Mouse (Mus musculus): ENCODE measurements around the gene Cox7b. TPM values are rescaled to one million over a fixed set of nuclear protein-coding genes. Genes with fewer than 3 reads are reported as not detected.
"Not testable (repeated sequence)": the region's sequence is repeated elsewhere in the genome, so short reads cannot be mapped to it uniquely, and the experiment has no call there.

The Cox7b gene
- total and polyA plus RNA-seq, 2 experiments: 154 to 416 TPM

DNA sequence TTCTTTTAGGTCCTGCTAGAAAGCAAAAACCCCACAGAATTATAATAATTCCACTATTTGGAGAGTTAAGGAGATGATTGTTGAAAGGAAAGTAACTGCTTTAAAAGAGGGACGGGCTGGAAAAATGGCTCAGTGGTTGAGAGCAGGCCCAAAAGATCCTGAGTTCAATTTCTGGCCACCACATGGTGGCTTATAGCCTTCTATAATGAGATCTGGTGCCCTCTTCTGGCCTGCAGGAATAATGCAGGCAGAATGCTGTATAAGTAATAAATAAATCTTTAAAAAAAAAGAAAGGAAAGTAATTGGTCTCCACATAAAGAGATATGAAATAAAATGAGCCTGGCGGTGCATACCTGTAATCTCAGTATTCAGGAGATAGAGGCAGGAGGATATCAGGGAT, 2.3 kb upstream of the Cox7b start:
- H3K27me3 ChIP-seq (ENCODE audit: control insufficient read depth, insufficient read depth, low read length): no peaks in the 10 kb centered on the region
- no peak overlapping the region for H3K9ac ChIP-seq (ENCODE audit: low read depth, low read length)
- H3K4me1 ChIP-seq (ENCODE audit: control insufficient read depth, insufficient read depth, low read length): peaks cover 3% of the 10 kb centered on the region; the same call in 1 of the 2 replicates
- TF ChIP-seq CTCF (IDR thresholded peaks at IDR 0.05; ENCODE audit: low read depth, low read length) (0 out of 2 replicates have a peak, but pooled peaks have one; percentile 8), POLR2A (IDR thresholded peaks at IDR 0.05; ENCODE audit: extremely low read depth, insufficient read depth, low read length) (no peak)
- peak; percentile 45 for DNase-seq (ENCODE audit: extremely low read depth, low read depth, low spot score)
- 4% methylated on average over 2 of the region's 2 CpGs for WGBS
- no peaks in the 10 kb centered on the region for H3K36me3 ChIP-seq (ENCODE audit: control insufficient read depth, insufficient read depth, low read length)
- H3K27ac ChIP-seq (replicated peaks; ENCODE audit: insufficient read depth, low read depth, low read length): no peak overlapping the region
- H3K4me3 ChIP-seq (ENCODE audit: insufficient read depth, low read depth, low read length): no peak overlapping the region
- H3K79me2 ChIP-seq (ENCODE audit: control insufficient read depth, insufficient read depth, low read length): peaks cover 9% of the 10 kb centered on the region; the same call in 1 of the 2 replicates

DNA sequence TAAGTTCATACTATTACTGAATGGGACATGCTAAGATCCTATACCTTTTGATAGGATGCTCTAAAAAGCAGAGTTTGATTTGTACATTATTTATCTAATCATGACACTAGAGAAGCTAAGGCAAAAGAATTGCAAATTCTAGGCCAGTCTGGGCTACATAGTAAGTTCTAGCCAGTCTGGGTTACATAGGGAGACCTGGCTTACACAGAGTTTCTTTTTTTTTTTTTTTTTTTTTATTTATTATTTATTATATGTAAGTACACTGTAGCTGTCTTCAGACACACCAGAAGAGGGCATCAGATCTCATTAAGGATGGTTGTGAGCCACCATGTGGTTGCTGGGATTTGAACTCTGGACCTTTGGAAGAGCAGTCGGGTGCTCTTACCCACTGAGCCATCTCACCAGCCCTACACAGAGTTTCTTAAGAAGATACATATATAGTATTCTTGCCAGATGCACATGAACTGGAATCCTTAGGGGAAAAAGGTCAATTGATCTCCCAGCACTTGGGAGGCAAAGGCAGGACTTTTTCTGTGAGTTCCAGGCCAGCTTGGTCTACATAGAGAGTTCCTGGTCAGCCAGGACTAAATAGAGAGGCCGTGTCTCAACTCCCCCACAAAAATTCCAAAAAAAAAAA, 641 bp upstream of the Cox7b start:
- not testable (repeated sequence) for H3K79me2 ChIP-seq (ENCODE audit: control insufficient read depth, insufficient read depth, low read length); H3K9ac ChIP-seq (ENCODE audit: low read depth, low read length); H3K36me3 ChIP-seq (ENCODE audit: control insufficient read depth, insufficient read depth, low read length); H3K4me1 ChIP-seq (ENCODE audit: control insufficient read depth, insufficient read depth, low read length); DNase-seq (ENCODE audit: extremely low read depth, low read depth, low spot score); H3K27me3 ChIP-seq (ENCODE audit: control insufficient read depth, insufficient read depth, low read length)
- Histone ChIP-seq H3K27ac (replicated peaks; ENCODE audit: insufficient read depth, low read depth, low read length) (peak overlapping the region; percentile 52), H3K4me3 (ENCODE audit: insufficient read depth, low read depth, low read length) (0 out of 2 replicates have a peak overlapping the region, but pooled peaks have one; percentile 7)
- WGBS: 45% methylated on average over 2 of the region's 2 CpGs

DNA sequence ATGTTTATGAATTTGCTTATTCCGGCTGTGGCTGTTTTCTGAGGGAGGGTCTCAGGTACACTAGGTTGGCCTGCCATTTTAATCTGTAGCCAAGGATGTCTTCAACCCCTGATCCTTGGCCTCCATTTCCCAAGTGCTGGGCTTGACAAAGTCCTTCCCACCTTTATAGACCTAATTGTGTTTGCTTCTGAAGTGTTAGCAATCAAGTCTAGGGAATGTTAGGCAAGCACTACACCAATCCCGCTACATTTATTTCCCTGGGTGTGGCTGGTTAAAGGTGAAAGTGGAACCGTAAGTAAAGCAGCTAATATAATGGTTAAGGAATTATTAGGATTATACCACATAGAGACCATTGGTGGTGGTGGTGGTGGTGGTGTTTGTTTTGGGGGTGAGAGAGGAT, 1.6 kb downstream of the Cox7b start:
- Histone ChIP-seq H3K4me1 (ENCODE audit: control insufficient read depth, insufficient read depth, low read length) (peaks cover 2% of the 10 kb centered on the region; the same call in 1 of the 2 replicates), H3K79me2 (ENCODE audit: control insufficient read depth, insufficient read depth, low read length) (peaks cover 4% of the 10 kb centered on the region; the same call in 1 of the 2 replicates), H3K36me3 (ENCODE audit: control insufficient read depth, insufficient read depth, low read length) (peaks cover 21% of the 10 kb centered on the region), H3K9ac (ENCODE audit: low read depth, low read length) (peak overlapping the region; percentile 17; the same call in 1 of the 2 replicates), H3K4me3 (ENCODE audit: insufficient read depth, low read depth, low read length) (no peak overlapping the region), H3K27ac (replicated peaks; ENCODE audit: insufficient read depth, low read depth, low read length) (no peak overlapping the region; the same call in 1 of the 2 replicates), H3K27me3 (ENCODE audit: control insufficient read depth, insufficient read depth, low read length) (no peaks in the 10 kb centered on the region)
- 20% methylated on average over 3 of the region's 3 CpGs for WGBS
- TF ChIP-seq CTCF (IDR thresholded peaks at IDR 0.05; ENCODE audit: low read depth, low read length): no peak
- no peak for DNase-seq (ENCODE audit: extremely low read depth, low read depth, low spot score)

GRCm38 (mm10) chrX:106017516-106017915, 2.0 kb downstream of the Cox7b start:
- no peak overlapping the region for H3K27ac ChIP-seq (replicated peaks; ENCODE audit: insufficient read depth, low read depth, low read length)

GRCm38 (mm10) chrX:106026418-106027342, 11.2 kb downstream of the Cox7b start, which contains the start of gene Atp7a:
Atp7a (plus strand) TSS chrX:106027276.
- Histone ChIP-seq H3K79me2 (ENCODE audit: control insufficient read depth, insufficient read depth, low read length) (peaks cover 1% of the 10 kb centered on the region; the same call in 1 of the 2 replicates), H3K36me3 (ENCODE audit: control insufficient read depth, insufficient read depth, low read length) (peaks cover 3% of the 10 kb centered on the region), H3K4me1 (ENCODE audit: control insufficient read depth, insufficient read depth, low read length) (peaks cover 4% of the 10 kb centered on the region; the same call in 1 of the 2 replicates), H3K27me3 (ENCODE audit: control insufficient read depth, insufficient read depth, low read length) (no peaks in the 10 kb centered on the region), H3K9ac (ENCODE audit: low read depth, low read length) (peak within 1 kb of the TSS; percentile 93), H3K4me3 (ENCODE audit: insufficient read depth, low read depth, low read length) (peak within 1 kb of the TSS; percentile 86), H3K27ac (replicated peaks; ENCODE audit: insufficient read depth, low read depth, low read length) (peak within 1 kb of the TSS; percentile 91)
- under 1% methylated on average over 36 of the region's 36 CpGs for WGBS
- peak; percentile 85 for TF ChIP-seq POLR2A (IDR thresholded peaks at IDR 0.05; ENCODE audit: extremely low read depth, insufficient read depth, low read length)
- peak; percentile 80 for TF ChIP-seq CTCF (IDR thresholded peaks at IDR 0.05; ENCODE audit: low read depth, low read length)
- peak; percentile 73 for DNase-seq (ENCODE audit: extremely low read depth, low read depth, low spot score)

More at GRCm38 (mm10) chrX:106017516-106017915, 2.0 kb downstream of the Cox7b start:
- Histone ChIP-seq H3K4me1 (ENCODE audit: control insufficient read depth, insufficient read depth, low read length) (peaks cover 2% of the 10 kb centered on the region; the same call in 1 of the 2 replicates), H3K27me3 (ENCODE audit: control insufficient read depth, insufficient read depth, low read length) (no peaks in the 10 kb centered on the region), H3K79me2 (ENCODE audit: control insufficient read depth, insufficient read depth, low read length) (peaks cover 4% of the 10 kb centered on the region; the same call in 1 of the 2 replicates), H3K9ac (ENCODE audit: low read depth, low read length) (no peak overlapping the region), H3K4me3 (ENCODE audit: insufficient read depth, low read depth, low read length) (no peak overlapping the region), H3K36me3 (ENCODE audit: control insufficient read depth, insufficient read depth, low read length) (peaks cover 21% of the 10 kb centered on the region)
- DNase-seq (ENCODE audit: extremely low read depth, low read depth, low spot score): no peak
- TF ChIP-seq POLR2A (IDR thresholded peaks at IDR 0.05; ENCODE audit: extremely low read depth, insufficient read depth, low read length) (no peak), CTCF (IDR thresholded peaks at IDR 0.05; ENCODE audit: low read depth, low read length) (no peak)
- WGBS: 85% methylated on average over 4 of the region's 4 CpGs

Measured in liver, adult 2 months (tissue).